Mouse (Mus musculus): Measurements from ENCODE around the gene Fbrsl1. TPM values are rescaled to one million over a fixed set of nuclear protein-coding genes. Genes with fewer than 3 reads are reported as not detected.

The Fbrsl1 gene
- polyA plus RNA-seq, 1 experiment from 2014 or later: 24.8 TPM

DNA sequence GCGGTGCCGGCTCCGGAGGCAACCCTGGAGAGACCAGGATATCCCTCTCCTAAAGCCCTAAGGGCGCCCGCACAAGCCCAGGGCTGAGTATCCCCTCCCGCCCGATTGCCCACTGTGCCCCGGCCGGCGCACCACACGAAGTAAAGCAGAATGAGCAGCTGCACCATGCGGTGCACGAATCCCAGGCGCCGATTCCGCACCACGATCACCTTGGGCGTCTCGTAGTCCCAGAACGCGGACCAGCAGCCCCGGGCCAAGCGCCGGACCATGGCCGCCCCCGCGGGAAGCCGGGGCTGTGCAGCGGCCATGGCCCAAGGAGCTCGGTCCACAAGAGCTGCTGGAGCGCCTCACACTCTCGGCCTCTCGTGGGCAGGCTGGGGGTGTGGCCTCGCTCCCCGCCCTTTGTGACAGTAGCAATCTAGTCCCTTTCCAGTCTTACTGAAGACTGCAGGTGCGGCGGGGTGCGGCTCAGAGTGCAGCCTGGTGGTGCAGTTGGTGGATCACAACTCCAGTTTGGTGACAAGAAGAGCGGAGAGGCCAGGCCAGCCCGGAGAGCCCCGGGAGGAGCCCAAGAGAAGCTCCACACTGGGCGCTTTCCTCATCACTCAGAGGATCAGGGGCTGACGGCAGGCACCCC lies 105.5 kb downstream of the Fbrsl1 start, which contains the start of gene P2rx2:
TSS of gene P2rx2 (minus strand) at position 565 of the 637 bp plus-strand sequence.
- H3K27me3 ChIP-seq (ENCODE audit: control insufficient read depth, insufficient read depth, low read length): peaks cover 16% of the 10 kb centered on the region
- peaks cover 12% of the 10 kb centered on the region for H3K4me1 ChIP-seq (replicated peaks; ENCODE audit: control insufficient read depth, insufficient read depth, low read length)
- no peak within 1 kb of the TSS for H3K27ac ChIP-seq
- peak; percentile 31 for DNase-seq (ENCODE audit: low spot score)
- H3K9me3 ChIP-seq (ENCODE audit: control insufficient read depth, low read length): no peaks in the 10 kb centered on the region
- peak within 1 kb of the TSS; percentile 51 for H3K4me3 ChIP-seq (replicated peaks; ENCODE audit: low read length)
- ATAC-seq (ENCODE audit: low FRiP score): peak; percentile 68; the same call in 1 of the 2 replicates
- H3K36me3 ChIP-seq (replicated peaks; ENCODE audit: control insufficient read depth, insufficient read depth): no peaks in the 10 kb centered on the region
- H3K4me2 ChIP-seq (replicated peaks): peak within 1 kb of the TSS; percentile 98
- WGBS: 1% methylated on average over 42 of the region's 43 CpGs
- H3K9ac ChIP-seq: peak within 1 kb of the TSS; percentile 67

DNA sequence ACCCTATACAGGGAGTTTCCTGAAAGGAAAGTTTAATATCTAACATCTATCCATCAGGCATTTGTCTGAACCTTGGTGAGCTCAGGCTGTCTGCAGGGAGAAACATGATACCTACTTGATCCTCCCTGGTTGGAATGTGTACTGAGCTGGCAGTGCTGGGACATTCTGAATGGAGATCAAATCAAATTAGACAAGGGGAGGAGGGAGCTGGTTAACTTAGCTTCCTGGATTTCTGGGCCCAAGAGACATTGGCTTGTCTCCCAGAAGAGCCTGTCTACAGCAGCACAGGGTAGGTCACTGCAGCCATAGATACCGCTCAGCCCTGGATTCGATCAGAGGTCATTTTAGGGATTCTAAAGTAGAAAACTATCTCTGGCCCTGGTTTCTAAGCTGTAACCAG lies 109.5 kb downstream of the Fbrsl1 start:
- DNase-seq (ENCODE audit: low spot score) (no peak), ATAC-seq (ENCODE audit: low FRiP score) (no peak)
- no peak overlapping the region for H3K4me3 ChIP-seq (replicated peaks; ENCODE audit: low read length)
- no peaks in the 10 kb centered on the region for H3K9me3 ChIP-seq (ENCODE audit: control insufficient read depth, low read length)
- H3K36me3 ChIP-seq (replicated peaks; ENCODE audit: control insufficient read depth, insufficient read depth): peaks cover 4% of the 10 kb centered on the region; the same call in 1 of the 2 replicates
- WGBS: 90% methylated on average over 2 of the region's 2 CpGs
- H3K4me2 ChIP-seq (replicated peaks): no peak overlapping the region
- no peak overlapping the region for H3K27ac ChIP-seq
- H3K9ac ChIP-seq: no peak overlapping the region
- H3K27me3 ChIP-seq (ENCODE audit: control insufficient read depth, insufficient read depth, low read length): peaks cover 16% of the 10 kb centered on the region
- H3K4me1 ChIP-seq (replicated peaks; ENCODE audit: control insufficient read depth, insufficient read depth, low read length): peaks cover 12% of the 10 kb centered on the region

DNA sequence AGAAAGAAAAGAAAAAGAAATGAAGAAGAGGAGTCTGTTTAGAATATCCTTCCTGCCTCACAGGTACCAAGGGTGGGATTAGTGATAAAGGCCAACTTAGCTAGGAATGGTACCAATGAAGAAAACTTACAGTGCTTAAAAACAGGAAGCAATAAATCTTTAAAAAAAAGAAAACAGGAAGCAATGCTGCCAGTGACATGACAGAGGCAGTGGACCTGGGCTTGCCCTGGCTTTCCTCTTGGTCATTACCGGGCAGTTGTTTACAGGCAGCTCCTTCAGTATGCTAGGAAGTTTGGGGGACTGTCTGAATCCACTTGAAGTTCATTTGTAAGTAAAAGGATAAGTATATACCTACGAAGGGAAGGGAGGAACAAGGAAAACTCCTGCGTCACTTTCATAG lies 117.8 kb downstream of the Fbrsl1 start:
- no peak overlapping the region for H3K4me2 ChIP-seq (replicated peaks)
- H3K9me3 ChIP-seq (ENCODE audit: control insufficient read depth, low read length): no peaks in the 10 kb centered on the region
- H3K4me3 ChIP-seq (replicated peaks; ENCODE audit: low read length): no peak overlapping the region
- ATAC-seq (ENCODE audit: low FRiP score) (no peak), DNase-seq (ENCODE audit: low spot score) (no peak)
- H3K4me1 ChIP-seq (replicated peaks; ENCODE audit: control insufficient read depth, insufficient read depth, low read length): no peaks in the 10 kb centered on the region
- H3K9ac ChIP-seq: no peak overlapping the region
- H3K36me3 ChIP-seq (replicated peaks; ENCODE audit: control insufficient read depth, insufficient read depth): peaks cover 21% of the 10 kb centered on the region
- H3K27me3 ChIP-seq (ENCODE audit: control insufficient read depth, insufficient read depth, low read length): no peaks in the 10 kb centered on the region
- no peak overlapping the region for H3K27ac ChIP-seq
- WGBS: 92% methylated on average over 3 of the region's 3 CpGs

GRCm38 (mm10) chr5:110313127-110313526 lies 135.2 kb downstream of the Fbrsl1 start:
- Histone ChIP-seq H3K4me2 (replicated peaks) (no peak overlapping the region), H3K9me3 (ENCODE audit: control insufficient read depth, low read length) (no peaks in the 10 kb centered on the region), H3K9ac (no peak overlapping the region), H3K27ac (no peak overlapping the region), H3K4me3 (replicated peaks; ENCODE audit: low read length) (no peak overlapping the region), H3K36me3 (replicated peaks; ENCODE audit: control insufficient read depth, insufficient read depth) (peaks cover 18% of the 10 kb centered on the region), H3K27me3 (ENCODE audit: control insufficient read depth, insufficient read depth, low read length) (no peaks in the 10 kb centered on the region), H3K4me1 (replicated peaks; ENCODE audit: control insufficient read depth, insufficient read depth, low read length) (no peaks in the 10 kb centered on the region)
- WGBS: 88% methylated on average over 3 of the region's 3 CpGs
- DNase-seq (ENCODE audit: low spot score) (no peak), ATAC-seq (ENCODE audit: low FRiP score) (no peak)

Other genes starting within 250 kb of the Fbrsl1 start
- 26.1 and 27.8 TPM in 2 replicates for gene Ankle2, start 217.5 kb downstream of the Fbrsl1 start, polyA plus RNA-seq (2014; fragmentation: Nextera tagmentation; extraction: Ambion mirVana)
- 108 and 109 TPM in 2 replicates for gene Pgam5, start 178.6 kb downstream of the Fbrsl1 start, polyA plus RNA-seq (2014; fragmentation: Nextera tagmentation; extraction: Ambion mirVana)
- gene Pxmp2, start 162.3 kb downstream of the Fbrsl1 start, polyA plus RNA-seq (2014; fragmentation: Nextera tagmentation; extraction: Ambion mirVana): 8.8 and 9.2 TPM in 2 replicates
- gene Pole, start 162.2 kb downstream of the Fbrsl1 start, polyA plus RNA-seq (2014; fragmentation: Nextera tagmentation; extraction: Ambion mirVana): 8.2 and 9.8 TPM in 2 replicates
- 9.9 and 12.2 TPM in 2 replicates for gene P2rx2, start 105.3 kb downstream of the Fbrsl1 start, polyA plus RNA-seq (2014; fragmentation: Nextera tagmentation; extraction: Ambion mirVana)
- gene Lrcol1, start 103.8 kb downstream of the Fbrsl1 start, polyA plus RNA-seq (2014; fragmentation: Nextera tagmentation; extraction: Ambion mirVana): not detected in 2 replicates
- gene Galnt9, start 95.9 kb upstream of the Fbrsl1 start, polyA plus RNA-seq (2014; fragmentation: Nextera tagmentation; extraction: Ambion mirVana): 23.9 and 26.9 TPM in 2 replicates
- gene Noc4l, start 204.9 kb upstream of the Fbrsl1 start, polyA plus RNA-seq (2014; fragmentation: Nextera tagmentation; extraction: Ambion mirVana): 32.8 and 33.9 TPM in 2 replicates
- 20.4 and 21.4 TPM in 2 replicates for gene Ddx51, start 204.9 kb upstream of the Fbrsl1 start, polyA plus RNA-seq (2014; fragmentation: Nextera tagmentation; extraction: Ambion mirVana)

Data from hindbrain, embryonic 14.5 days (tissue).